Mouse (Mus musculus): ENCODE results near the gene Pla2g6.

Gene Pla2g6

DNA sequence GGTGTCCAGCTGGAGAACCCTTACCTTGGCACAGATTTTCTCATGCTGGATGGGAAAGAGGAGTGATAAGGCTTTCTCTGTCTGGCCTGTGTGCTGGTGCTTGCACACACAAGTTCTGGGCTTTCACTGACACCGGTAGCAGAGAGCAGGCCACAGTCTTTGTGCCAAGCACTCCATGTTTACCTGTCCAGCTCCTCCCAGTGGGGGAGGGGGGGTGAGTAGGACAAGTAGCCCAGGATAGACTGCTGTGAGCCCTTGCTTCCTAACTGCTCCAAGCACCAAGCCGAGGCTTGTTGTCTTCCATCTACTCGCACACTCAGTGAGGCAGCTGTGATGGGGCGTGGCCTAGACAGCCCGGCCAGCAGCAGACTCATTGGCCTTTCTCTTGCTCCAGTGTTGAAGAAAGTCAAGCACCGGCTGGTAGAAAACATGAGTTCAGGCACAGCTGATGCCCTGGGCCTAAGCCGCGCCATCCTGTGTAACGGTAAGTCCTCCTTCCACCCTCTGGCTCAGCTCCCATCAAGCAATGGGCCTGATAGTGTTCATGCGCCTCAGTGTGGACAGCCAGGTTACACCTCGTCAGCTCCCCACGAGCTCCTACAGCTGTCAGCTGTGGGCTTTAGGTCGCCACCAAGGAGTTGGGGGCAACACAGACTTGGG is 85.5 kb downstream of the Pla2g6 start:
- in situ Hi-C loops (cut with MboI, MseI): no loop called here

DNA sequence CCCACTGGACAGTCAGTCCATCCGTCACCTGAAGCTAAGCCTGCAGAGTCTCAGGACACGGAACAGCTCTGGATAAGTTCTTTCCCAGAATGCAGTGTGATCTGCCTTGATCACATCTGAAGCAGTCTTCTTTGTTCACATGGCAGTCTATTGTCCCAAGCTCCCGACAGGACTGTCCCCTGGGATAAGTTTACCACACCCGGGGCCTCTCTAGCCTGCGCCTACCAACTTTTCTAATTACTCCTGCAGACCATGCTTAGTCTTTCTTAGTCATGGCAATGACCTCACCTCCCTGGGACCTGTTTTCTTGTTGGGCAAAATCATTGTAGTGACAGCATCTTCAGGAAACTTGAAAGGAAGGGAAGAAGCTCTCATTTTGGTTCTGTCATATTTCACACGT is 90.2 kb downstream of the Pla2g6 start:
- in situ Hi-C loops (cut with MboI, MseI): no loop called here

Measured in T-helper 1 cell (primary cell).